Mouse (Mus musculus): ENCODE measurements around the gene Pgm3. TPM values are rescaled to one million over a fixed set of nuclear protein-coding genes. Genes with fewer than 3 reads are reported as not detected.

The Pgm3 gene
- polyA plus RNA-seq, 1 experiment from 2014 or later, result 18.9 TPM

- Histone ChIP-seq H3K4me3 (ENCODE audit: low read depth, low read length) (peak overlapping the region; percentile 79), H3K4me1 (ENCODE audit: control insufficient read depth, low read depth, low read length) (peaks cover 11% of the 10 kb centered on the region), H3K36me3 (ENCODE audit: control insufficient read depth, insufficient read depth) (no peaks in the 10 kb centered on the region), H3K27me3 (ENCODE audit: control insufficient read depth, insufficient read depth, low read depth, low read length) (no peaks in the 10 kb centered on the region), H3K4me2 (ENCODE audit: low read depth, low read length) (peak overlapping the region; percentile 100), H3K27ac (ENCODE audit: low read length) (no peak overlapping the region), H3K9ac (ENCODE audit: low read depth, low read length) (peak overlapping the region; percentile 62), H3K9me3 (replicated peaks; ENCODE audit: control insufficient read depth, low read length) (no peaks in the 10 kb centered on the region)
- ATAC-seq (ENCODE audit: low read depth), result peak; percentile 14
- WGBS (ENCODE audit: insufficient replicate concordance), result under 1% methylated on average over 25 of the region's 25 CpGs
Observed at GRCm38 (mm10) chr9:86572196-86572595, 554 bp upstream of the Pgm3 start.

DNA sequence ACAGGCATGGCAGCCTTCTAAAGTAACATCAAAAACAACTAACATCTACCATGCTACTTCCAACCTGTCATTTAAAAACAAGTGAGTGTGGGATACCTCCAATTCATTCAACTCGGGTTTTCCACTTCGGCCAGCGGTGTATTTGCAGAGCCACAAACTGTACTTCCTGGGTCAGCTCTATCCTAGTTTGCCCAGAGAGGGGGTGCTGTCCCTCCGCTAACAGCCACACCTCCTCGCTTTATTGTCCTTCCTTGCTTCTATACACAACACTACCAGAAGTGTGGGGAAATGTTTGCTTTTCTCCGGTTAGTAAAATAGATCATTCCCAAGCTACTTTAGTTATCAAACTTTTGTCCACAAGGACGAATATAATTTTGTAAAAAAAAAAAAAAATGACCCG, 696 bp downstream of the Pgm3 start:
- 16% methylated on average over 8 of the region's 8 CpGs for WGBS (ENCODE audit: insufficient replicate concordance)
- H3K36me3 ChIP-seq (ENCODE audit: control insufficient read depth, insufficient read depth), result no peaks in the 10 kb centered on the region
- no peak for ATAC-seq (ENCODE audit: low read depth)
- H3K9me3 ChIP-seq (replicated peaks; ENCODE audit: control insufficient read depth, low read length), result no peaks in the 10 kb centered on the region
- H3K4me2 ChIP-seq (ENCODE audit: low read depth, low read length), result peak overlapping the region; percentile 100
- no peak overlapping the region; the same call in 1 of the 2 replicates for H3K27ac ChIP-seq (ENCODE audit: low read length)
- no peaks in the 10 kb centered on the region for H3K27me3 ChIP-seq (ENCODE audit: control insufficient read depth, insufficient read depth, low read depth, low read length)
- no peak overlapping the region for H3K9ac ChIP-seq (ENCODE audit: low read depth, low read length)
- H3K4me1 ChIP-seq (ENCODE audit: control insufficient read depth, low read depth, low read length), result peaks cover 11% of the 10 kb centered on the region
- H3K4me3 ChIP-seq (ENCODE audit: low read depth, low read length), result peak overlapping the region; percentile 79

DNA sequence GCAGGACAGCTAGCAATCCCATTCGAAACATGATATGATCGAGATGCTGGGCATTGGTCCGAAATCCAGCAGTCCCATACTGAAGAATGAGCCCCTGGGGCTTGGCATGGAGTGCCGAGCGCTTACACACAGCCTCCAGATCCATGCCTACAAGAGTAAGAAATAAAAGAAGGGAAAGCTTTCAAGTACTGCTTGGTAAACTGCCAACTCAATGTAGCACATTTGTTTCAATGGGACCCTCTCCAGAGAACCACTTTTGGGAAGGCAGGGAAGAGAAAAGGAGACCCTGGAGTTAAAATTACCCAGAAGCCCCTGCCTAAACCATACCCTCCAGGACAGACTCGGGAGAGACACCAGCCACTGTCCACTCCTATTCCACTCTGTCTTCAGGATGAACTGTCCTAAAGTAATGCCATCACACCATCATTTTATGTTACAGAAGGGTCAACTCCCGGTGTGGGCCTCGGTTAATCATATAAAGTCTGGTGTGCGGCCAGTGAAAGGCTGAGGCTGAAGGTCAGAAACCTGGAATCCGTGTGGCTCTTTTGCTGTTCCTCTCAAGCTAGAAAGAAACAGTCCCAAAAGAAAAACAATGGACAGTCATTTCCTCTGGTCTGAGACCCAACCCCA, 1.3 kb downstream of the Pgm3 start:
- no peak for ATAC-seq (ENCODE audit: low read depth)
- peak overlapping the region; percentile 79 for H3K4me3 ChIP-seq (ENCODE audit: low read depth, low read length)
- H3K9ac ChIP-seq (ENCODE audit: low read depth, low read length), result no peak overlapping the region
- H3K36me3 ChIP-seq (ENCODE audit: control insufficient read depth, insufficient read depth), result no peaks in the 10 kb centered on the region
- no peaks in the 10 kb centered on the region for H3K27me3 ChIP-seq (ENCODE audit: control insufficient read depth, insufficient read depth, low read depth, low read length)
- H3K4me1 ChIP-seq (ENCODE audit: control insufficient read depth, low read depth, low read length), result peaks cover 11% of the 10 kb centered on the region
- no peaks in the 10 kb centered on the region for H3K9me3 ChIP-seq (replicated peaks; ENCODE audit: control insufficient read depth, low read length)
- no peak overlapping the region for H3K27ac ChIP-seq (ENCODE audit: low read length)
- whole genome bisulfite sequencing (ENCODE audit: insufficient replicate concordance), result 64% methylated on average over 10 of the region's 10 CpGs
- H3K4me2 ChIP-seq (ENCODE audit: low read depth, low read length), result peak overlapping the region; percentile 100

DNA sequence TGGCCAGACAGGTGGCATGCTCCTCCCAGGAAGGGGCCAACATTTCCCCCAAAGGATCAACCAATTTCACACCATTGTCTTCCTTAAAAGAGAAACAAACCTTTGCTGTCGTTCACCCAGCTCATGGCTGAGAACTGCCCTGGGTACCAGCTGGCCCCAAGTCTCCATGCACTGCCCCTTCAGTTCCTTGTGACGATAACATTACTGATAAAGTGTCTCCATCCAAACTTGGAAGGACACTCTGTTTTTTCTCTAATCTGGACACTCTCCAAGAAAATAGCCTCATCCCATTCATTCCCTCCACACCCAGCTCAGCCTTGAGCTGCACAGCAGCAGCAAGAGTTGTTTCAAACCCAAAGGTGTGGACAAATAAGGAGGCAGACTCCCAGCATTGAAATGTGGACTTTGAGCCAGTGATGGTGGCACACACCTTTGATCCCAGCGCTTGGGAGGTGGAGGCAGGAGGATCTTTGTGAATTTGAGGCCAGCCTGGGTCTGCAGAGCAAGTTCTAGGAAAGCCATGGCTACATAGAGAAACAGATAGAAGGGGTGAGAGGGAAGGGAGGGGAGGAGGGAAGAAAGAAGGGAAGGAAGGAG, 2.2 kb downstream of the Pgm3 start:
- H3K9me3 ChIP-seq (replicated peaks; ENCODE audit: control insufficient read depth, low read length), result no peaks in the 10 kb centered on the region
- no peak overlapping the region for H3K9ac ChIP-seq (ENCODE audit: low read depth, low read length)
- H3K4me1 ChIP-seq (ENCODE audit: control insufficient read depth, low read depth, low read length), result peaks cover 11% of the 10 kb centered on the region
- no peaks in the 10 kb centered on the region for H3K27me3 ChIP-seq (ENCODE audit: control insufficient read depth, insufficient read depth, low read depth, low read length)
- no peak overlapping the region for H3K4me3 ChIP-seq (ENCODE audit: low read depth, low read length)
- no peaks in the 10 kb centered on the region for H3K36me3 ChIP-seq (ENCODE audit: control insufficient read depth, insufficient read depth)
- H3K4me2 ChIP-seq (ENCODE audit: low read depth, low read length), result no peak overlapping the region
- no peak for ATAC-seq (ENCODE audit: low read depth)
- no peak overlapping the region for H3K27ac ChIP-seq (ENCODE audit: low read length)
- 56% methylated on average over 3 of the region's 3 CpGs for WGBS (ENCODE audit: insufficient replicate concordance)

GRCm38 (mm10) chr9:86560543-86560942, 11.1 kb downstream of the Pgm3 start:
- H3K9ac ChIP-seq (ENCODE audit: low read depth, low read length), result no peak overlapping the region
- H3K27me3 ChIP-seq (ENCODE audit: control insufficient read depth, insufficient read depth, low read depth, low read length), result no peaks in the 10 kb centered on the region
- ATAC-seq (ENCODE audit: low read depth), result no peak
- H3K36me3 ChIP-seq (ENCODE audit: control insufficient read depth, insufficient read depth), result no peaks in the 10 kb centered on the region
- H3K9me3 ChIP-seq (replicated peaks; ENCODE audit: control insufficient read depth, low read length), result no peaks in the 10 kb centered on the region
- WGBS (ENCODE audit: insufficient replicate concordance), result 61% methylated on average over 3 of the region's 3 CpGs
- no peak overlapping the region for H3K4me2 ChIP-seq (ENCODE audit: low read depth, low read length)
- H3K4me3 ChIP-seq (ENCODE audit: low read depth, low read length), result no peak overlapping the region
- no peaks in the 10 kb centered on the region for H3K4me1 ChIP-seq (ENCODE audit: control insufficient read depth, low read depth, low read length)
- no peak overlapping the region for H3K27ac ChIP-seq (ENCODE audit: low read length)

DNA sequence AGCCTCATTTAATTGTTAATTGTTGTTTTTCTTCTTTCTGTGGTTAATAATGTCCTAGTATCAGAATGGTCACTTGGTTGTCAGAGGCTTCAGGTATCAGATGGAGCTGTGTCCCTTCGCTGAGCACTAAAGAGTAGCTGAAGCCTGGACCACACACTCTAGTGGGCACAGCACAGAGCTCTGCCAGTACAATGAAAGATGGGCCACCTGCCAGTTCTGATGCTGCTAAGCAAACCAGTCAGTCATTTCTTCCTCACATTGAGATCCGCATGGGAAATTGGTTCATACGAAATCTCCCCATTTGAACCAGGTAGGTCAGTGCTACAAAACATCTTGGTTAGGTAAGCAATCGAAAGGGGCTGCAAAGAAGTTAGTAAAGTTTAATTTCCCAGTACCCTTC, 17.0 kb downstream of the Pgm3 start:
- peaks cover 5% of the 10 kb centered on the region for H3K36me3 ChIP-seq (ENCODE audit: control insufficient read depth, insufficient read depth)

GRCm38 (mm10) chr9:86553886-86554285, 17.8 kb downstream of the Pgm3 start:
- no peak overlapping the region for H3K27ac ChIP-seq (ENCODE audit: low read length)
- no peak overlapping the region for H3K4me3 ChIP-seq (ENCODE audit: low read depth, low read length)
- WGBS (ENCODE audit: insufficient replicate concordance), result 79% methylated on average over 9 of the region's 9 CpGs
- no peak for ATAC-seq (ENCODE audit: low read depth)
- H3K27me3 ChIP-seq (ENCODE audit: control insufficient read depth, insufficient read depth, low read depth, low read length), result no peaks in the 10 kb centered on the region
- no peaks in the 10 kb centered on the region for H3K4me1 ChIP-seq (ENCODE audit: control insufficient read depth, low read depth, low read length)
- H3K9me3 ChIP-seq (replicated peaks; ENCODE audit: control insufficient read depth, low read length), result no peaks in the 10 kb centered on the region
- H3K9ac ChIP-seq (ENCODE audit: low read depth, low read length), result no peak overlapping the region
- peaks cover 5% of the 10 kb centered on the region for H3K36me3 ChIP-seq (ENCODE audit: control insufficient read depth, insufficient read depth)
- H3K4me2 ChIP-seq (ENCODE audit: low read depth, low read length), result no peak overlapping the region

More for the DNA sequence above, 17.0 kb downstream of the Pgm3 start:
- Histone ChIP-seq H3K4me2 (ENCODE audit: low read depth, low read length) (no peak overlapping the region), H3K4me1 (ENCODE audit: control insufficient read depth, low read depth, low read length) (no peaks in the 10 kb centered on the region), H3K4me3 (ENCODE audit: low read depth, low read length) (no peak overlapping the region), H3K9ac (ENCODE audit: low read depth, low read length) (no peak overlapping the region), H3K27me3 (ENCODE audit: control insufficient read depth, insufficient read depth, low read depth, low read length) (no peaks in the 10 kb centered on the region), H3K9me3 (replicated peaks; ENCODE audit: control insufficient read depth, low read length) (no peaks in the 10 kb centered on the region), H3K27ac (ENCODE audit: low read length) (no peak overlapping the region)
- WGBS (ENCODE audit: insufficient replicate concordance), result 76% methylated on average over 4 of the region's 4 CpGs
- ATAC-seq (ENCODE audit: low read depth), result no peak

- Histone ChIP-seq H3K36me3 (ENCODE audit: control insufficient read depth, insufficient read depth) (peaks cover 15% of the 10 kb centered on the region), H3K27me3 (ENCODE audit: control insufficient read depth, insufficient read depth, low read depth, low read length) (no peaks in the 10 kb centered on the region), H3K9ac (ENCODE audit: low read depth, low read length) (no peak overlapping the region), H3K4me3 (ENCODE audit: low read depth, low read length) (no peak overlapping the region), H3K4me1 (ENCODE audit: control insufficient read depth, low read depth, low read length) (no peaks in the 10 kb centered on the region), H3K4me2 (ENCODE audit: low read depth, low read length) (no peak overlapping the region), H3K27ac (ENCODE audit: low read length) (no peak overlapping the region), H3K9me3 (replicated peaks; ENCODE audit: control insufficient read depth, low read length) (no peaks in the 10 kb centered on the region)
- ATAC-seq (ENCODE audit: low read depth), result no peak
- 77% methylated on average over 3 of the region's 3 CpGs for WGBS (ENCODE audit: insufficient replicate concordance)
Observed at GRCm38 (mm10) chr9:86550717-86551116, 20.9 kb downstream of the Pgm3 start.

DNA sequence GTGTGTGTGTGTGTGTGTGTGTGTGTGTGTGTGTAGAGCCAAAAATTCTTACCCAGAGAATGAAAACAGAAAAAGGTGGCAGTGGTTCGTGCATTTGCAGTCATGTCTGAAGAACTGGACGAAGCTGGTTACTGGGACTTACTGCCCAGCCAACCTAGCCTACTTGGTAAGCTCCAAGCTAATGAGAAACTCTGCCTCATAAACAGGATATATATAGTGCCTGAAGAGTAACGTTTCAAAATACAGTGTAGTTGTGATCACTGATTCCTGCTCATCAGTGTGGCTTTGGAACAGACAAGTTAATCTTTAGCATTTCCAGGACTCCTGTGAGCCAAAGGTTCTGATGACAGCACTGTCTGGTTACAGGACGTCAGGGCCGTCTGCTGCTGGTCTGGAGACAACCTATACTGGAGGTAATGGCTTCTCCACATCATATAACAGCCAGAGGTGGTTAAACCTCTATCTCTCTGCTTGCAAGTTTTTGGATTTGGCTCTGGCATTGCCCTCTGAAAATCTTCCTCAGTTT, 21.9 kb downstream of the Pgm3 start:
- H3K4me1 ChIP-seq (ENCODE audit: control insufficient read depth, low read depth, low read length), result no peaks in the 10 kb centered on the region
- H3K36me3 ChIP-seq (ENCODE audit: control insufficient read depth, insufficient read depth), result peaks cover 15% of the 10 kb centered on the region
- H3K9ac ChIP-seq (ENCODE audit: low read depth, low read length), result no peak overlapping the region
- no peaks in the 10 kb centered on the region for H3K27me3 ChIP-seq (ENCODE audit: control insufficient read depth, insufficient read depth, low read depth, low read length)
- H3K9me3 ChIP-seq (replicated peaks; ENCODE audit: control insufficient read depth, low read length), result no peaks in the 10 kb centered on the region
- no peak overlapping the region for H3K4me3 ChIP-seq (ENCODE audit: low read depth, low read length)
- no peak overlapping the region for H3K4me2 ChIP-seq (ENCODE audit: low read depth, low read length)
- 72% methylated on average over 5 of the region's 5 CpGs for WGBS (ENCODE audit: insufficient replicate concordance)
- peak; percentile 75 for ATAC-seq (ENCODE audit: low read depth)
- no peak overlapping the region for H3K27ac ChIP-seq (ENCODE audit: low read length)

Measured in liver, embryonic 16.5 days (tissue).